20 mouse cellular contexts compared by ENCODE assay signal in genomic region chr1:86147557-86147956, GRCm38 (mm10). TPM values are rescaled to one million over a fixed set of nuclear protein-coding genes. Genes with fewer than 3 reads are reported as not detected.
DNase-seq lines count a peak whose midpoint lies in the region; ATAC-seq and TF ChIP-seq lines count a peak whose summit lies in the region.
"Had no signal": no experiment of that assay in that cellular context is flagged by ENCODE, and none has a peak within 500 bp of the region (broad histone marks: within the 10 kb centered on the region; RNA-seq: fewer than 3 reads in every experiment).

No protein-coding gene starts in this region.

- no peaks in the 10 kb centered on the region for H3K36me3 ChIP-seq in myocyte (ENCODE audit: control insufficient read depth, insufficient read depth)
- no peaks in the 10 kb centered on the region for H3K36me3 ChIP-seq in liver, embryonic 11.5 days (ENCODE audit: control insufficient read depth, insufficient read depth, low read length)
- H3K36me3 ChIP-seq: embryonic facial prominence, embryonic 12.5 days; heart, embryonic 12.5 days had no signal

- no peaks in the 10 kb centered on the region for H3K79me2 ChIP-seq in myocyte (ENCODE audit: control insufficient read depth, insufficient read depth)

- ATAC-seq in liver, embryonic 11.5 days (replicated peaks; ENCODE audit: low FRiP score), result no peak
- ATAC-seq: forebrain, postnatal 0 days; liver, postnatal 0 days; midbrain, embryonic 13.5 days had no signal

- no peak for TF ChIP-seq POLR2A in myocyte (IDR thresholded peaks at IDR 0.05; ENCODE audit: insufficient read length, low read depth)

- no peaks in the 10 kb centered on the region; the same call in 1 of the 2 replicates for H3K4me1 ChIP-seq in liver, embryonic 11.5 days (replicated peaks; ENCODE audit: control insufficient read depth, insufficient read depth, low read length)
- H3K4me1 ChIP-seq: embryonic facial prominence, embryonic 12.5 days; midbrain, embryonic 13.5 days had no signal

- peak overlapping the region; percentile 77 for H3K4me2 ChIP-seq in myocyte (ENCODE audit: low read depth)
- H3K4me2 ChIP-seq in liver, embryonic 11.5 days, result no peak overlapping the region
- H3K4me2 ChIP-seq: embryonic facial prominence, embryonic 12.5 days; heart, embryonic 12.5 days; midbrain, embryonic 13.5 days had no signal

- no peak overlapping the region for H3K4me3 ChIP-seq in myocyte
- H3K4me3 ChIP-seq in liver, embryonic 11.5 days (ENCODE audit: low read depth, low read length), result no peak overlapping the region
- H3K4me3 ChIP-seq: embryonic facial prominence, embryonic 12.5 days; heart, embryonic 12.5 days; midbrain, embryonic 13.5 days had no signal

- no peaks in the 10 kb centered on the region for H3K27me3 ChIP-seq in myocyte (ENCODE audit: control insufficient read depth, insufficient read depth, insufficient read length)
- no peaks in the 10 kb centered on the region for H3K27me3 ChIP-seq in liver, embryonic 11.5 days (replicated peaks; ENCODE audit: control insufficient read depth, insufficient read depth, low read length)
- H3K27me3 ChIP-seq: embryonic facial prominence, embryonic 12.5 days; heart, embryonic 12.5 days; midbrain, embryonic 13.5 days had no signal

- 61% methylated on average over 5 of the region's 5 CpGs for WGBS in liver, embryonic 11.5 days

- H3K9me3 ChIP-seq in liver, embryonic 11.5 days (ENCODE audit: control insufficient read depth, low read length), result no peaks in the 10 kb centered on the region
- H3K9me3 ChIP-seq: embryonic facial prominence, embryonic 12.5 days; heart, embryonic 12.5 days; midbrain, embryonic 13.5 days had no signal

- H3K27ac ChIP-seq in liver, embryonic 11.5 days (ENCODE audit: low read depth, low read length), result no peak overlapping the region
- H3K27ac ChIP-seq: embryonic facial prominence, embryonic 12.5 days; midbrain, embryonic 13.5 days had no signal

- H3K9ac ChIP-seq in liver, embryonic 11.5 days (ENCODE audit: low read depth, low read length), result no peak overlapping the region
- H3K9ac ChIP-seq: embryonic facial prominence, embryonic 12.5 days; forebrain, postnatal 0 days; heart, embryonic 12.5 days; liver, postnatal 0 days; midbrain, embryonic 13.5 days had no signal

- H3ac ChIP-seq in myocyte (ENCODE audit: control insufficient read depth, insufficient read length), result no peak overlapping the region

- peak; percentile 16 to 42 for DNase-seq in cerebellum, postnatal 25 days
- no peak for DNase-seq in cerebellum, postnatal 4 days (ENCODE audit: low spot score in 2 of 2)
- DNase-seq in urinary bladder, postnatal 25 days (ENCODE audit: low spot score), result peak; percentile 19
- no peak for DNase-seq in urinary bladder, adult 2 months (ENCODE audit: low spot score)
- DNase-seq in adrenal gland, postnatal 36 days, result peak; percentile 76 to 80
- no peak for DNase-seq in kidney, postnatal 4 days
- DNase-seq in liver, embryonic 11.5 days (ENCODE audit: low spot score), result no peak
- DNase-seq: B cell, adult 2 months; forebrain, postnatal 0 days; kidney, adult 2 months; kidney, postnatal 25 days; liver, postnatal 0 days; lung, postnatal 36 days; retina, postnatal 1 day; thymus, postnatal 4 days had no signal

TF ChIP-seq in myocyte, 11 proteins besides CTCF, POLR2A, EP300 and RAD21:
- TF ChIP-seq E2F4 (IDR thresholded peaks at IDR 0.05; ENCODE audit: insufficient read depth) (no peak), SRF (IDR thresholded peaks at IDR 0.05; ENCODE audit: control insufficient read depth, insufficient read length, low read depth) (no peak), POLR2AphosphoS2 (IDR thresholded peaks at IDR 0.05; ENCODE audit: insufficient read length, low read depth) (no peak), TCF12 (IDR thresholded peaks at IDR 0.05; ENCODE audit: insufficient read depth, poor library complexity, severe bottlenecking) (no peak), MAX (IDR thresholded peaks at IDR 0.05; ENCODE audit: low read depth) (no peak), MYOG (IDR thresholded peaks at IDR 0.05; ENCODE audit: control insufficient read depth in 1 of 3, insufficient read depth in 1 of 3, insufficient read length in 2 of 3, low read depth in 2 of 3) (no peak)

RNA-seq across cellular contexts. Expression of gene Armc9, which starts 7.0 kb away (rescaled TPM):
- 8.2 and 9.0 TPM in 2 replicates for polyA plus RNA-seq in urinary bladder, adult 2 months (2012; rRNA removed)
- total RNA-seq in adrenal gland, postnatal 36 days (2021), result 1 to 10 TPM; 9.3 to 9.6 TPM
- polyA plus RNA-seq in myocyte (2012; fragmentation: generic; extraction: Trizol), result 6.4 TPM
- 20.9 and 28.7 TPM in 2 replicates for polyA plus RNA-seq in liver, embryonic 11.5 days (2014; fragmentation: Nextera tagmentation; extraction: Ambion mirVana)

RNA-seq across cellular contexts. Expression of gene Gm21972, which starts 14.1 kb away (rescaled TPM):
- polyA plus RNA-seq in urinary bladder, adult 2 months (2012; rRNA removed), result 0.35 and 0.44 TPM in 2 replicates
- 1 to 10 TPM; 3.0 to 4.1 TPM for total RNA-seq in adrenal gland, postnatal 36 days (2021)
- polyA plus RNA-seq in myocyte (2012; fragmentation: generic; extraction: Trizol), result 1.0 TPM
- not detected in 2 replicates for polyA plus RNA-seq in liver, embryonic 11.5 days (2014; fragmentation: Nextera tagmentation; extraction: Ambion mirVana)
- polyA plus RNA-seq: kidney, adult 2 months; liver, postnatal 0 days had no signal

RNA-seq across cellular contexts. Expression of gene Htr2b, which starts 35.8 kb away (rescaled TPM):
- 0.22 and 0.40 TPM in 2 replicates for polyA plus RNA-seq in urinary bladder, adult 2 months (2012; rRNA removed)
- total RNA-seq in adrenal gland, postnatal 36 days (2021), result under 1 TPM in 1 of 2 experiments, not detected in 1; 0.13 TPM
- polyA plus RNA-seq in myocyte (2012; fragmentation: generic; extraction: Trizol), result 2.3 TPM
- polyA plus RNA-seq in liver, embryonic 11.5 days (2014; fragmentation: Nextera tagmentation; extraction: Ambion mirVana), result 0.23 and 0.26 TPM in 2 replicates
- total RNA-seq: forebrain, postnatal 0 days; layer of hippocampus, postnatal 25 days had no signal
- polyA plus RNA-seq: liver, postnatal 0 days had no signal

Comparison
In these comparisons a context has a peak if more than half of its experiments do, and no peak if none do; other contexts are left out.
1. DNase-seq: peak in cerebellum, postnatal 25 days (2 of 2), urinary bladder, postnatal 25 days (single experiment) and adrenal gland, postnatal 36 days (2 of 2); none in cerebellum, postnatal 4 days (0 of 2), urinary bladder, adult 2 months (single experiment), kidney, postnatal 4 days (0 of 2) and liver, embryonic 11.5 days (single experiment).